Mouse (Mus musculus) liver, postnatal 0 days (tissue): ENCODE measurements around the gene Cntn1.

ENCODE experiments used
- CTCF ChIP-seq: sonication (generic); IDR thresholded peaks from 2 replicates; pipeline ENCODE4 v1.5.1; 2016; ENCODE audit warnings: antibody characterized with exemption, low read depth
- EP300 ChIP-seq: IDR thresholded peaks from 2 replicates; pipeline ENCODE4 v1.6.1; 2016; ENCODE audit warnings: antibody characterized with exemption, low read depth, mild to moderate bottlenecking

DNA sequence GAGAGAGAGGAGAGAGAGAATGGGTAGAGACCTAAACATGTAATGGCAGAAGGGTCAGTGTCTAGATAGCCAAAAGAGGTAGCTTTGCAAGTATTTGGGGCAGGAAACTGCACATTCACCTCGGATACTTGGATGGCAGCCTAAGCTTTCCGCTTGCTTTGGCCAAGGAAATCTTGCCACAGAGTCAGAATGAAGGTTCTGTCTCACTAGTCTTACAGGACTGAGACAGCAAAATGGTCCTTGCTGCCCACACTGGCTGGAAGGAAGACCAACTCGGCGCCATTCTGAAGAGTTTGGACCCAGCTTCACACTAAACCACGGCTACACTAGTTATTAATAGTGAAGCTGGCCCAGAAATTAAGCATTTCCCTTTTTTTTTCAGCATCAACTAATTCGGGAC, 230.0 kb downstream of the Cntn1 start:
- TF ChIP-seq CTCF (no peak), EP300 (no peak)
